Mouse (Mus musculus): ENCODE measurements around the gene Megf11.

The Megf11 gene

DNA sequence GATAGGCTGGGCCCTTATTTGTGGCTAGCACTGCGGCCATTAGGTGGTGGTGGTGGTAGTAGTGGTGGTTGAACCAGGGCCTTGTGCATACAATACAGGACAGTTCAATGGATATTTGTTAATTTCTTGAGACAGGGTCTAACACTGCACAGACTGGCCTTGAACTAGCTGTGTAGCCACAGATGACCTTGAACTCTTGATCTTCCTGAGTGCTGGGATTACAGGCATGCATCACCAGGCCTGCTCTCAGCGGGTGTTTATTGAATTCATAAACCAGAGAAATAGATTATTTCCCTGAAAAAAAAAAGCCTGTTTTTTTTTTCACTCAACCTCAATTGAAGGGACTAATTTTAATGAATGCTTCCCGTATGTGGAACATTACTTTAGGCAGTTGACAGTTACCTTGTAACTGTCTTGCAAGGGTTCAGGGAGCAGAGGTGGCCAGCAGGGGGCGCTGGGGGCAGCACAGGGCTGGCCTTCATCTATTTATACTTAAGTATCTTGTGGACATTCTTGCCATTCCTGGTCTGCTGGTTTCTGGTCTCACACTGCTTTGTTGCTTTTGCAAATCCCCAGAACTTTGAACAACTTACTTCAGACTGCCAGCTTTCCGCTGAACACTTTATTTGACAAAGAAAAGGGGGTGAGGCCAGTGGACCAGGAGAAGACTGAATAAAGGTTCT is 8.6 kb downstream of the Megf11 start:
- peak; percentile 29 for DNase-seq (ENCODE audit: extremely low read depth, low read depth)

DNA sequence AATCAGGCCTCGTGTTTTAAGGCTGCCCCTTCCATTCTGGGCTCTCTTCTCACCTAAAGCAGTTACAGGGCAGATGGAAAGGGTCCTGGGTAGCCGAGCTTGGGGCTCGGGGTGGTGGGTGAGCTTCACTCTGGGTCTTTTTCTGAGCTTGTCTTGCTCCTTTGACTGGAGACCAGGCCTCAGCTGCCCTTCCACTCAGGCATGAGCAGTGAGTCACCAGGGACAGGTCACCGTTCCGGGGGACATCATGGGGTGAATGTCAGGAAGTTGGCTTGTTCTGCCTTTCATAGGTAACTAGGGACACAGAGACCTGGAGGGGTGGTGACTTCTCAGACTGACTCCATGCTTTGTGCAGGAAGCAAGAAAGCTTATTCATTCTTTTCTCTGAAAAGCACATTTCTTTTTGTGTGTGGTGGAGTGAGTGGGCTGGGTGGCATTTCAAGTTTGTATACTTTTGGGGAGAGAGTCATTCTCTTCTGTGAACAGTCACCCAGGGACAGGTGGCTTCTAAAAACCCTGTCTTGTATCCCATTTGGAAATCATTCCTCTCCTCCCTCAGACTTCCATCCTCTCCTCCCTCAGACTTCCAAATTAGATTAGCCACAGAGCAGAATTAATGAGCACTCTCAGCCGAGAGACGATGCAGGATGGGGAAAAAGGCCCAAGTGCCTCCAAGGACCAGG is 10.0 kb downstream of the Megf11 start:
- no peak for DNase-seq (ENCODE audit: extremely low read depth, low read depth)

DNA sequence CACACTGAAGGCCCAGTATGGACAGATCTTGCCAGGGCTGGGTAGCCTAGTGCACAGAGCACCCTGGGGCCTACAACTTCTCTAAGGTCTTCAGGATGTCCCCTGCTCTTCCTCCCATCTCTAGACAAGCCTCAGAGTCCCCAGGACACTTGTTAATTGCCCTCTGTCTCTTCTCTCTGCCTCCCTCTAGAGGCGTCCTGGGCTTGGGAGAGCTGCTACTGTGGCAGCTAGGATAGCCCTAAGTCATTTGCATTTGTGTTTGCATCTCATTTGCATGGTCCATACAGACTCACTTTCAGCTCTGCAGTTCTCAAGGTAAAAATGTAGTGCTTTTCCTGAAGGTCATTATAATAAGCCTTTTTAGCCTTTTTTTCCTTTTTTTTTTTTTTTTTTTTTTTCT is 11.7 kb downstream of the Megf11 start:
- peak; percentile 36 for DNase-seq (ENCODE audit: extremely low read depth, low read depth)

DNA sequence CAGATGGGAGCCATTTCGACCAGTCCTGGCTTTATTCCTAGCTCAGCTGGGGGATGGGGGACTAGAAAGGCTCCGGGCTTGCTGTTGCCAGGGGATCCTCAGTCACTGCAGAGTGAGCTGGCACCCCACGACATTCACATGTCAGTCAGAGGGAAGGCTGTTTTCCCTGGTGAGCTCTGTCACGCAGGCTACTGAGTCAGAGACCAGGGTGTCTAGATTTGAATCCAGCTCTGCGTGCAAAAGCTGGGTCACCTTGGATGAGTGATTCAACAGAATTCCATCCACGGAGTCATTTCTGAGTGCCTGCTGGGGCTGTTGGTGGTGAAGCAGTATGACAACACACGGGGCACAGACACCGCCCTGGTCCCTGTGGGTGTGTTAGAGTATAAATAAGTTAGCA is 13.7 kb downstream of the Megf11 start:
- no peak for DNase-seq (ENCODE audit: extremely low read depth, low read depth)

DNA sequence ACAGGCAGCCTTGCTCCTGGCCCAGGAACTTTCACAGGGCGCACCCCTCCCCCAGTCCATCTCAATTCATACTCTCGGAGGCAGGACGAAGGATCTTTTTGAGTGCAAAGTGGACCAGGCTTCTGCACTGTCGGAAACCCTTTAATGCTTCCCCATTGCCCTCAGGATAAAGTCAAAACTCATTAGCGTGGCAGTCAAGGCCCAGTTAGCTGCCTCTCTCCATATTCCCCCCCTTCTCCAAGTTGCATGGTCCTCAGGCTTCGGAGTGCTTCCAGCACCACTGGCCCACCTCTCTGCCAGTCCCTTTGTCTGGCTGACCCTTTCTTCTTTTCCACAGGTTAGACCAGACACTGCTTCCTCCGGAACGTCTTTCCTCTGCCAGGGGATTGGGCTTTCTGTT is 16.7 kb downstream of the Megf11 start:
- no peak for DNase-seq (ENCODE audit: extremely low read depth, low read depth)

DNA sequence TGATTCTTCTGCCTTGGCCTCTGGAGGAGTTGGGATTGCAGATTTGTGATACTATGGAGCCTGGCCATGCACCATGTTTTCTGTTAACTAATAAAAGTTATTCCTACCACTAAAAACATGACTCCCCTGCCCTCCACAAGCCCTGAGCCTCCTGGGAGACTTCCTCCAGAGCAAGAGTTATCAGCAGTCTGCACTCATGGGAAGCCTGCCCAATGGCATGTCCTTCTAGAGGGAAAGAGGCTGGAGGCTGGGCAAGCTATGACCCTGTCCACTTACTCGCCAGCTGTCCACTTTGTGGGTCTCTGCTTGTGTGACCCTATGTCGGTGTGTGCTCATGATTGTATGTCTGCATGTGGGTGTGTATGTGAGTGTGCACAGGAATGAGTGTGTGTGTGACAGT is 21.4 kb downstream of the Megf11 start:
- no peak for DNase-seq (ENCODE audit: extremely low read depth, low read depth)

DNA sequence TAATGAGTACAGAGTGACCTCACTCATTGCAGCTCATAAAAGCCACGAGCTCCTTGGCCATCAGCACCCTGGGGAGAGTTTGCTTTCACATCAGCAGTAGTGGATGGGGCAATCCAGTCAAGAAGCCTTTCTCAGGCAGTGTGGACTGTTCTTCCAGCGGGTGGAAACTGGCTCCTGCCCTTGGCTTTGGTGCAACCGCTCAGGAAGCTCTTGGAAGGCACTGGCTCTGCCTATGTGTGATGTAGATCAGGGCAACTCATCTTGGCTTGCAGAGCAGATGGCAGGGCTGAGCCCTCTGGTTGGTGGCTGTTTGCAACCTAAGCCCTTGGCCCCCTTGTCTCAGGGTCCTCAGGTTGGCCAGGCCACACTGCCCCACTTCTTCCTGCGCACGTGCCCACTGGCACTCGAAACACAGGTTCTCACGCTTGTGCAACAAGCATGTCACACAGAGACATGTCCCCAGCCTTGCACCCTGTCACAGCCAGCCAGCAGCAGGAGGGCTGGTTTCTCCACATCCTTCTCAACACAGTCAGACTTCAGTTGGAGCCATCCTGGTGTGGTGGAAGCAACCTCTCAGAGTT is 22.1 kb downstream of the Megf11 start:
- no peak for DNase-seq (ENCODE audit: extremely low read depth, low read depth)

DNA sequence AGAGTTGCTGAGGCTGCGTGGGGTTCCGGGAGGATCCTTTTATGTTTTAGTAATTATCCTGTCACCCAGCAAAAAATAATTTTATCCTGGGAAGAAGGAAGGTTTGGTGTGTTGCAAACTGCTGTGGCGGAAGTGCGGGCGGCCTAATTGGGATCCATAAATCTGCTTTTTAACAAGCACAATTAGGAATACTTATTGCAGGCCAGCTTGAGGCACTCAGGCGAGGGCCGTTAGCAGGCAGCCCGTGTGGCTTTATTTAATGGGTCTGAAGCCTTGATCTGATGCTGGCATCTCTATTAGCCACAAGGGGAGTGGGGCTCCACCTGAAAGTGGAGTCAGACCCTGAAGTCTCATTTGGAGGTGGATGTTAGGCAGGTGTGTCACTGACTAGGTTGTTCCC is 23.4 kb downstream of the Megf11 start:
- DNase-seq (ENCODE audit: extremely low read depth, low read depth), result no peak

DNA sequence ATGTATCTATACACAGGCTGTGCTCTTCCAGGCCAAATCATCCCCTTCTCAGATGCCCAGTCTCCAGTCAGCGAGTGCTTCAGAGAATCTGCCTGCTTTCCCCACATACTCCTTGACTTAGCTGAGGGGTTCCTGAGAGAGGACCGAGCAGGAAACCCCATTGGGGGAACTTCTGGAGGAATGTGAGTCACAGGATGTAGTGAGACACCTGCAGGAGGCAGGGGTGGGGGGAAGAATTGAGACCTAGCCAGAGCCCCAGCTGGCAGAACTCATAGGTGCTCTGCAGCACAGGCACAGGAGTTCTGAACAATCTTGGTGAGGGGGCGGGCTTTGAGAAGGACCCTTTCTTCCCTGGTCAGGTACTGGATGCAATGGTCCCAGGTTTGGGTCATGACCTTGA is 35.0 kb downstream of the Megf11 start:
- no peak for DNase-seq (ENCODE audit: extremely low read depth, low read depth)

DNA sequence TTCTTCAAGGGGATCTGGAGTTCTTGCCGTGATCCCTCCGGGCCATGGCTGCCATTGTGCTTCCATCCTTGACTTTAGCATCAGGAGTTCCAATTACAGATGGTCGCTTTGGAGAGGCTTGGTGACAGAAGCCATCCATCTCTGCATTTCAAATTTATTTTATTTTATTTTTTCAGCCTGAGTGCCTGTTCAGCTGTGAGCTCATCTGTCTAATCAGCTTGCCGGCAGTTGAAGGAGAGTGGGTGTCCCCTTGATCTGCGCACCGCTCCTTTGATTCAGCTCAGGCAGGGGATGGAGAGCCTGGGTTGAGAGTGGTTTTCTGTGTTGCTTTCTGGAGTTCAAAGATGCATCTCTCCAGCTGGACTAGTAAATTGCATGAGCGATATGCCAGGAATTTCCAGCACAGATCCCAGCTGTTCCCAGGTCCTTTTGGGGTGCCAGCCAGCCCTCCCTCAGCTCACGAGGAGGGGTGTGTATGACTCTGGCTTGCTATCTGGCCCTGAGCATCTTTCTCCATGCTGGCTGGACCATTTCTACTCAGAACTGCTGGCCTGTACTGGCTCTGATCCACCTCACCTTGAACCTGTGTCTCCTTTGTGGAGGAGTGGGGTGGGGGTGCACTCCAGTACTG is 36.7 kb downstream of the Megf11 start:
- DNase-seq (ENCODE audit: extremely low read depth, low read depth), result no peak

DNA sequence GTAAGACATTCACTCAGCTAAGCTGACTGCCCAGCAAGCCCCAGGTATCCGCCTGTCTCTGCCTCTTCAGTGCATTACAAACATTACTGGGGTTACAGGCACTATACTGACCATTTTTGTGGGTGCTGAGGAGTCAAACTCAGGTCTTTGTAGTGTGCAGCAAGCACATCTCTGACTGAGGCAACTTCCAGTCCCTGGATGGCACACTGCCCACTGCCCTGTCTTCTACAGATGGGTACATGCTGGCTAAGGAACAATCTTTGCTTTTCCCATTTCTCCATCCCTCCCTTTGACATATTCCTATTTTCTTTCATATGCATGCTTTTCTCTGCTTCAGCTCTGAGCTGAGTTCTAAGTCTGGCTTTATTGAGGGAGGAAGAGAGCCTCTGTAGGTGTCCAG is 38.5 kb downstream of the Megf11 start:
- DNase-seq (ENCODE audit: extremely low read depth, low read depth), result no peak

DNA sequence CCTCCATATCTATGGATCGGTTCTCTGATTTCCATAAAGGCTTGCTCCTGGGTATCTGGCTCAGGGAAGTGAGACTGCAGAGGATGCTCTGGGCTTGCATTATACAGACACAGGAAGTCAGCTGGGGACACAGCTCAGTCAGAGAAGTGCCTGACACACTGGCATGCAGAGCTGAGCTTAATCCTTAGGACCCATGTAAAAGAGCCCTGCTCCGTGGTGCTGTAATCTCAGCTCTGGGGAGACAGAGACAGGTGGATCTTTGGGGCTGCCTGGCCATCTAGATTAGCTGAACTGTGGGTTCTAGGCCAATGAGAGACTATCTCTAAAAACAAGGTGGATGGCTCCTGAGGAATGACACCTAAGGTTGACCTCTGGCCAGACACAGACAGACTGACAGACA is 50.7 kb downstream of the Megf11 start:
- no peak for DNase-seq (ENCODE audit: extremely low read depth, low read depth)

DNA sequence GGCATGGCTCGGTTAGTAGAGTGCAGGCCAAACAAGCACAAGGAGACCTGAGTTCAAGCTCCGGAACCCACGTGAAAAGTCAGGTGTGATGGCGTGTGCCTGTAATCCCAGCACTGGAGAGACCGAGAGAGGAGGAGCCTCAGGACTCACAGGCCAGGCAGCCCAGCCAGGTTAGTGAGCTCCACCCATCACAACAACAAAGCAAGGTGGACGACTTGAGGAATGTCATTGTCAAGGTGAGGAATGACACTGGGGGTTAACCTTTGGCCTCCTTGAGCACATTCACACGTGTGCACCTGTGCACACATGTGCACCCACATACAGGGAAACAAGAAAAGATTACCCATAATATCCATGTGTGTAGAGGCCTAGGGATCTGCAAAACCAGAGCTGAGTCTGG is 54.7 kb downstream of the Megf11 start:
- no peak for DNase-seq (ENCODE audit: extremely low read depth, low read depth)

DNA sequence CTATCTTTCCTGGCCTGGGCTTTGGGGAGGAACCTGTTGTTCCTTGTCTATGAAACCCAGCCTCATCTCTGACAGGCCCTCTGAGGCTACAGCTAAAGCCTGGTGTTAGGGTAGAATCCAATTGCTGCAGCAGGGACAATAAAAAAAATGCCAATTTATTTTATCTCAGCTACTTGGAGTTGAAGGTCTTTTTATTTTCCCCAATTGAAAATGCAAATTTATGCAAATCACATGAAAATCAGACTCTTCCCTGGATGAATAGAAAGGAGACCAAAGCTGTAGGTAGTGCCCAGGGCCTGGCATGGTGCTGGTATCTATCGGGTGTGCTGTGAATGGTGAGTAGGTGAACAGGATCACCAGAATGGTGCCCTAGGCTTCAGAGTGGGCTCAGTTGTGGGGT is 60.6 kb downstream of the Megf11 start:
- DNase-seq (ENCODE audit: extremely low read depth, low read depth), result no peak

DNA sequence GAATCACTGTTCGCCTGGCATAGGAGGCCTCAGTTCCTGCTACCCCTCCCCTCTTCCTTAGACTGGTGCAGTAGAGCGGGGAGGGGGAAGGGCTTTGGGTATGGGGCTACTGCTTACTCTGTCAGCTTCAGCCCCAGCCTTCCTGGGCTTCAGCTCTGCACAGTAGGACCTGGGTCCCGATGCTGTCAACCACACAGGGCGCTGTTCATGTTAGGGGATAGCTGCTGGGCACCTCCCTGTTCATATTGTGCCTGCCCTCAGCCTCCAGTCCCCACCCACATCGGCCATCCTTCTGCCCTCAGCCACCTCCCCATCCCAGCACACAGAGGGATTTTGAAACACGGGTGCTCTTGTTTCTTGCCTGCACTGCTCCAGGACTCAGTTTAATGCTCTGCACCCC is 61.6 kb downstream of the Megf11 start:
- DNase-seq (ENCODE audit: extremely low read depth, low read depth), result no peak

DNA sequence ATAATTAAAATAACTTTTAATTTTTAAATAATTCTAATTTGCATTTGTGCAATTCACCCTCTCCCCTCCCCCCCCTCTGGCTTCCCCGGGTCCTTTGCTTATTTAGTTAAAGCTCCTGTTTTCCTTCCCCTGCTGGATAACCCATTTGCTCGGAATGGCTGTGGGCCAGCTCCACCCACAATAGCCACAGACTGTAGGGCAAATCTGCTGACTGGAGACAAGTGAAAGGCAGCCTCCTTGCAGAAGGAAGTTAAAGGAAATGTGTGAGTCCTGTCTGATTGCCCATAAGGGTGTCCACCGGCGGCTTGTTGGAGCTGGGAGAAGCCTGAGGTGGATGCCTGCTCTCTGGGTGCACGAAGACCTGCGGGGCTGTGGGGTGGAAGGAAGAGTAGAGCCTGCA is 62.1 kb downstream of the Megf11 start:
- DNase-seq (ENCODE audit: extremely low read depth, low read depth), result no peak

DNA sequence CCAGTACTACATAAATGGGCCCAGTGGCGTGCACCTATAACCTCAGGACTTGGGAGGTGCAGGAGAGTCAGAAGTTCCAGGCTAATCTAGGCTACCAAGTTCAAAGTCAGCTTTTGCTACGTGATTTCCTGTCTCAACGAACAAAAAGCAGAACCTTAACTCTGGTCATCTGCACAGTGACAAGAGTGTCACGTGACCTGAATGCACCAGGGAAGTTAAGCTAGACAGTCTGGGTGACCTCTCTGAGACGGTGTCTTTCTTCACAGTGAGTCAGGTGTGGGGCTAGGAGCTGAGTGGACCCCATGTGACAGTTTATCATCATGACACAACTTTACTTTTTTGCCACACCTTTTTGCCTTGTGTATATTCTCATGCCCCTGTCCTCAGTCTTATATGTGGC is 67.3 kb downstream of the Megf11 start:
- peak; percentile 66 for DNase-seq (ENCODE audit: extremely low read depth, low read depth)

DNA sequence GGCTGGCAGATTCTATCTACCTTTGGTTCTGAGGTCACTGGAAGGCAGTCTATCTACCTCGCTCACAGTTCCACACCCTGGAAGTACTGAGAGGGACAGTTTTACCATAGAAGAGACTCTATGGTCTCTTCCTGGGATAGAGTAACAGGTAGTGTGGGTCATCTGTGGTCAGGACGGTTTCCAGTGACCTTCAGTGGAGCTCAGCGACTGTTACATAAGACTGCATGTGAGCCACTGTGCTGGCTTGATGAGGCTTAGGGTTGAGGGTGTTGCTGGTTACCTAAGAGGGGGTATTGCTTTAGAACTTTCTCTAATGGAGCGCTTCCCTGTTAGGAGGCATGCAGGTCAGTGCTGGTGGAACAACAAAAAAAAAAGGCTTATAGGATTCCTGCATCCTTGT is 68.8 kb downstream of the Megf11 start:
- no peak for DNase-seq (ENCODE audit: extremely low read depth, low read depth)

DNA sequence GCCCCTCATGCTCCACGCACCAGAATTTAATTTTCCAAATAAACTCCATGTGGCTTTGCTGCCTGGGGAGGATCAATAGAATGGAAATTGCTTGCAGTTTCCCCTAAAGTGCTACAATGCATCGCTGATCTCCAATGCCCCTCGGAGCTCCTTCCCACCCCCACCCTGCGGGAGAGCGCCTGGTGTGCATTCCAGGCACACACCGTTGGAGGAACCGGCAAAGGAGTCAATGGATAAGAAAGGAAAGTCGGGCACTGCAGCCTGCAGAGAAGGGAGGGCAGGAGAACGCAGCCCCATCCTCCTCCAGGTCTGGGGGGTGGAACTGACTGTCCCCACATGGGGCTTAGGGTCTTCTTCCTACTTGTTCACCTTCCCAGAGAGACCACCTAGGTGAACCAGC is 70.5 kb downstream of the Megf11 start:
- DNase-seq (ENCODE audit: extremely low read depth, low read depth), result no peak

DNA sequence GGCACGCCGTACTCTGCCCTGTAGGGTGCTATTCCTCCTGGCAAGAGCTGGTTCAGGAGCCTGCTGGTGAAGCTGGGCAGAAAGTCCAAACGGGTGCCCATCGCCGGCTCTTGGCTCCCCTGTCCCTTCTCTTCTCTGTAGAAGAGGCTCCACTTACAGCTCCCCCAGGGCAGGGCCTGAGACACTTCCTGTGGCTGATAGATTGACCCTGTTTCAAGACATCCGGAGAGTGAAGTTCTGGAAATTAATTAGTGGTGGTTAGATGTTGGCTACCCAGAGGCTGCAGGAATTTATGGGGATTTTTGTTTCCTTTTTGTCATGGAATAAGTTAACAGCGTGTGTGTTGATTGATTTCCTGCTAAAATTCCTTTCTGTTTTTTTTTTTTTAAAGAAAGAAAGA is 72.2 kb downstream of the Megf11 start:
- DNase-seq (ENCODE audit: extremely low read depth, low read depth), result no peak

DNA sequence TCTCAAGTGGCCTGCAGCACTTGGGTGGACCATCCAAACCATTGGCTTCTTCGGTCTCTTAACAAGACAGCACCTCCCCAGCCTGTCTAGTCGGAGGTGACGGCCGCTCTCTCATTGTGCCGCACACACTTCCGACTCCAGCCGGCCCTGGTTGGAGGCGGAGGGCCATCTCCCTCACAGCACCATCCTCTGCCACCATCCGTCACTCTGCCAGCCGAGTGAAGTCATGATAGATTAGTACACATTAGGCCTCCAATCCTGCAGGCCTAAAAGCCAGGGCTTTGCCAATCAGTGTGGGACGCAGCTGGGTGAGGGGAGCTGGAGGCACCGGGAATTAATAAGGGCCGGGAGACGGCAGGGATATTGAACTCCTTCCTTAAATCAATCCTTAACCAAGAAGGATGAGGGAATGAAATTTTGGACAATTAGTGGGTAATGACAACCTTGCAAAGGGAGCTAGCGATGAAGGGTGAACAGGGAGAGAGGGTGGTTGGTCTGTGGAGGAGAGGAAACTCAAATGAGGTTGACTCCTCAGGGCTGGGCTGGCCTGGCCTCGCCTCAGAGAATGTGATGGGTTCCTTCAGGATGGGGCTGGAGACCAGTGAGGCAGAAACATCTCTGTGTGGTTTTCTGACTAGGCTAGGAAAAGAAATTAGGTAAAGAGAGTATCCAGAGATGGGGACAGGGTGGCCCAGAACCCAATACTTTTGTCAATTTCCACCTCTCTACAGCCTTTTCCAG is 76.3 kb downstream of the Megf11 start:
- no peak for DNase-seq (ENCODE audit: extremely low read depth, low read depth)

DNA sequence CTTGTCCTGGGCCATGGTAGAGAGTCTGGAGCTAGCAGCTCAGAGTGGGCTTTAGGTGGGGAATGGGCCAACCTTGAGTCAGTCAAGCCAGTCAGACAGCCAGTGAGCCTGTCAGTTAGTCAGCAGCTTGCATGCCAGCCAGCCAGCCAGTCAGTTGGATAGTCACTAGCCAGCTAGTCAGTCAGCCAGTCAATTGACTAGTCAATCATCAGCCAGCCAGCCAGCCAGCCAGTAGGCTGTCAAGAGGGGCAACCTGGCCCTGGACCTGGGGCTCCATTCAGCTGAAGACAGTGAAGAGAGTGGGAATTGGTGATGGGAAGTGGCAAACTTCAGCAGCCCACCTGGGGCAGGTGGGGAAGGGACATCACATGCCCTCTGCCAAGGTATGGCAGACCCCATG is 77.4 kb downstream of the Megf11 start:
- no peak for DNase-seq (ENCODE audit: extremely low read depth, low read depth)
